Mouse (Mus musculus) CH12F3 (cell line): ENCODE results near the gene Ttc39d.

Experiments used
- in situ Hi-C: fragments of 300-500 bp; cut with MboI; formaldehyde crosslinking; loops from 2 replicates; pipeline ENCODE4 v1.14.3; 2020; ENCODE audit warnings: low sequenced_read_pairs

The Ttc39d gene

DNA sequence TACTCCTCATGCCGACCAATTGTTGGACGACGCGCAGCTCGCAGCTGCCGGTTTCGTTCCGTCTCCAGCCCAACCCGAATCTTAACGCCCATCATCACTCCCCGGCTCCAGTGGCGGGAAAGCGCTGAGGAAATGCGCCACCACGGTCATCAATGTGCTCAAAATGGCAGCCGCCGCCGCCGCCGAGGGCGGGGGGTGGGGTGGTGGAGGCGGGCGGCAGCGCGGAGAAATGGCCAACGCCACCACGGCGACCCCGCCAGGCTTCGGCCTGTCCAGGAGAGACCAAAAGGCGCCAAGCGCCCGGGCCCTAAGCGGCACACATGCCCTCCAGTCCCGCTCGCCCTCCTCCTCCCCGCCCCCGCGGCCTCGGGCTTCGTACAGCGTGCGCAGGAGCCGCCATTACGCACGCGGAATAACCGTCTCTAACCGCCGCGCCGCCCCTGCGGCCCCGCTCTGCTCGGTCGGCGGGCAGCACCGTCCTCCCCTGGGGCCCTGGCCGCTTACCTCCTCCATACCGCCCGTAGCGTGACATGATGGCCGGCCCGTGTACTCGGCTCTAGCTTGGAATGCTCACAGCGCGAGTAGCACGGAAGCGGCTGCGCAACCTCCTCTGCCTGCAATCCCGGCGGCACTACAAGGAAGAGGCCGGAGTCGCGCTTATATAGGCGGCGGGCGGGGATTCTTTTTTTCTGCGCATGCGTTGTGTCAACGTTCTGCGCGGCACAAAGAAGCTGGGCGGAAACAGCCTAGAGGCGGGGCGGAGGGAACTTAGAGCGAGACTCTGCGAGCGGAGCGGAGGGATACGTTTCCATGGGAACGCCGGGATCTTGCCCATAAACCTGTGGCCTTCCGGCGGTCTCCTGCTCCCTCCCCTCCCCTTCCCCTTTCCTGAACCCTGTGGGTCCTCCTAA lies at the start of gene Ttc39d, which contains the start of gene Srsf7:
Gene Ttc39d (plus strand): TSS at position 790 of the 911 bp plus-strand sequence.
Gene Srsf7 (minus strand): TSS at position 637 of the 911 bp plus-strand sequence.
- in situ Hi-C loops = no loop called here

DNA sequence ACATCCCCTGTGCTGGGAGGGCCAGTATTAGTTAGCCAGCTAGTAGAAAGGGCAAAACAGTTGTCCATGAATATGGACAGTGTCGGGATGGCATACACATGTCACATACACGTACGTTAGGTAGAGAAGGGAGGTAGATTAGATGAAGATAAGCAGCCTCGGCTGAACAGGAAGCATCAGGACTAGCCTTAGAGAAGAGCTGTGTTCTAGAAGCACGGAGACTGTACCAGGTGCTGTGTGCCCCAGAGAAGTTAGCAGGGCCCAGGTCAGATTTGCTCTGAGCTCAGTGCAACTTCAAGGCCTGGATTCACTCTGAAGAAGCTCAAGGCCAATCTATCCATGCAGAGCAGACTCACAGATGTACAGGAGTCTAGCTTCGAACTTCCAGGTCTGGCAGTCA lies 49.8 kb upstream of the Ttc39d start:
- in situ Hi-C loops = no loop called here

DNA sequence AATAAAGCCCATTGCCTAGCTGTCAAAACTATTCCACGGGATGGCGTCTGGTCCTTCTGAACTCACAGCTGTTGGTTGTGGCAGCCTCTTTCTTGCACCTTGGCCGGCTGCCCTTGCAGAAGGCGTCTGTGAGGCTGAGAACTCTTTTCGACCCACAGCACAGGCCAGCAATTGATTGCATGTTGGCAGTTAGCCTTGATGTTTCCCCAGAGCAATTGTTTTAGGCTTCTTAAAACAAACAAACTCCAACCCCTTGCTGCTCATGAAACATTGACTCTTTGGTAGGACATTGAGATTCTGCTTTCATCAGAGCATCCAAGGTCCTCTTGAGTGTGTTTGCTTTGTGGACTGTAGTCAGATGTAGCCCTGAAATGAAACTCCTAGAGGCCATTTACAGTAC lies 46.8 kb upstream of the Ttc39d start:
- in situ Hi-C loops = no loop called here

DNA sequence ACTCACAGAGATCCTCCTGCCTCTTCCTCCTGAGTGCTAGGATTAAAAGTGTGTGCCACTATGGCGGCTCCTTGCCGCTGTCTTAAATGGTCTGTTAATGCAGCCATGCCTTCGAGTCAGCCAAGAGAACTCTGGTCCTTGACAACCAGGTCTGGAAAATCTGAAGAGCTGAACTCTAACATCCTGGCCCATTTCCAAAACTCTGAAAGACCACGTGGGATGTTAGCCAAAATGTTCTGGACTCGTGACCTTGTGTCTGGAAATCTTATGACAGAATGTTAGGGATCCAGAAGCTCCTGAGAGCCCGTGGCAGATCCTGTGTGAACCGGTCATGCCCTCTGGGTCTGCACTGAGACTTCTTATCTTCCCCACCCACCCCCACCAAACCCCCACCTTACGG lies 43.3 kb upstream of the Ttc39d start:
- in situ Hi-C loops = no loop called here

DNA sequence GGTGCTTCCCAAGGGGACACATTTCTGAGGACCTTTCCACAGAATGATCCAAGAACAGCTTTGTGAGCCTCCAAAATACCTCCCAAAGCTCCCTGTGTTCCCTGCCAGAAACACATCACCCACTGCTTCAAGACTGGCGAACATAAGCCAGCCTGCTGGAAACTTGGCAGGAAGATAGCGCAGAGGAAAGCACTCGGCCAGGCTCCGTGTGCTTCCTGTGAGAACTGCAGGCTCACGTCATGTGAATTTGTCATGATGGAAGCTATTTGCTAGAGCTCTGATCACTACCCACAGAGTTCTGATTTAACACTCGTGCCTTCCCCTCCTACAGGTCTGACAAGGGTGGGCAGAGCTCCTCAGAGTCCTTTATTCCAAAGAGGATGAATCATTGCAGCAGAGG lies 41.5 kb upstream of the Ttc39d start:
- in situ Hi-C loops = no loop called here

DNA sequence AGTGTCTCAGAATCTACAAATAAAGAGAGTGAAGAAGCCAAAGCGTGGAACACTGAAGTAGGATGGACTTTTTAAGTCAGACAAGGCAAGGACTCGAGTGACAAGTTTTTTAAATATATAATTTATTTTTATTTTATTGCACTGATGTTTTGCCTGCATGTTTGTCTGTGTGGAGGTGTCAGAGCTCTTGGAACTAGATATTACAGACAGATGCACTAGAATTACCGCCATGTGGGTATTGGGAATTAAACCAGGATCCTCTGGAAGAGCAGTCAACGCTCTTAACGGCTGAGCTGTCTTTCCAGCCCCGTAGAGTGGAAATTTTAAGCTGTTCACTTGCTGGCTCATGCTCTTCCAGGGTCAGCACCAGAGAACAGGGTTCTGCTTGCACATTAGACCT lies 40.9 kb upstream of the Ttc39d start:
- in situ Hi-C loops = no loop called here

DNA sequence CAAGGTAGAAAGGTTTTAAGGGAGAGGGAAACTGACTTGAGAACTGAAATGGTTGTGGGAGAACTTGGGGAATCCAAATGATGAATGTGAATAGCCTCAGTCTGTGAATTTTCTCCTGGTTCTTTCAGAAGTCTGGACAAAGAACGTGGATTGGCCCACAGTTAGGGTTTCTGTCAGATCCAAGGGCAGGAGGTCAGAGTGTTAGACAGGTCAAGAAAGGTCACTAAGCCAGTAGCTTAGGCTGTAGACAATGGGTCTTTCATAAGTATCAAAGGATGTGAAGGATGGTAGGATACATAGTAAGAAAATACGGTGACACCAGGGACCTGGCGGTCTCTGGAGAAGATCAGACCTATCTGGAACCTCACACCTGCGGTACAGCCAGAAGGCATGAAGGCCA lies 39.8 kb upstream of the Ttc39d start:
- in situ Hi-C loops = no loop called here

DNA sequence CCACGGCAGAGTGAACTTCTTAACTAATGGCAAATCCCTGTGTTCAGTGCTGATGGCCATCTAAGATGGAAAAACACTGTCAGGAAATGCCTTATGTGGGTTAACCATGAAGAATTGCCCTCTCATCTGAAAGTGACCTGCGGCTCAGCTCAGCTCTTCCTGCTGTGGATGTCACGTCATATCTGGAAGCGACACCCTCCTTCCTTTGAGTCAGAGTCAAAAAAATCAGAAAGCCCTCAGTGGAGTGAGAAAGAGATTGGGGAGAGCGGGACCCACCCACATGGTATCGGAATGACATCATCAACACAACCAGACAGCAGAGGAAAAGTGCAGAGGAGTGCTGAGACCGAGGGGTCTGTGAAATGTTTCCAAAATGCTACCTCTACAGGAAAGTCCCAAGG lies 39.4 kb upstream of the Ttc39d start:
- in situ Hi-C loops = no loop called here

DNA sequence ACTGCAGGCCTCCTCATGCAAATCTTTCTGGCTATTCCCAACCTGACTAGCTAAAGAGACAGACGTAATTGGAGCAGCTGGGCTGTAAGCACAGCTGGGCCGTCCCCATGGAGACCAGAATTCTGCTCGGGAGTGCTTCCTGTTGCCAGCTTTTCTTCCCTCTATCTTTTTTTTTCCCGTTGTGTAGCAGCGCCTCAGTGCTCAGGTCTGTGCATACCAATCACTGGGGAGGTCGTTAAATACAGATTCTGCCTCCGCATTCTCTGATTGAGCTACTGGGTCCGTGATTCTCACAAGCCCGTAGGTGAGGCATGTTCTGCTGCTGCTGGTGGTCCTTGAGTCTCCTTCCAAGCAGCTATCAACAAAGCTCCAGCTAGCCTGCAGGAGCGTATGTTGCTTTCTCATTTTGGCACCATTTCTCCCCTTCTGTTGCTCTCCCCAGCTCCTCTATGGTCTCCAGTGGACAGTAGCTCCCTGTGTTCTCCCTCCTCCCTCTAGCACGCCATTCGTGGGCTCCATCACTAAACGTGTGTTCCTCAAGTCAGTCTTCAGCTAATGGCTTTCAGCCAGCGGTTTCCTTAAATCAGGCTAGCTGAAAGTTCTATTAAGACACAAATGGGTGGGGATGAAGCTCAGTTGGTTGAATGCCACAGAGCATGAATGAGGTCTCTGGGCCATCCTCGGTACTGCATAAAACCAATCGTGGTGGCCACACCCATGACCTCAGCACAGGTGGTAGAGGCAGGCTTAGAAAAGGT lies 38.7 kb upstream of the Ttc39d start:
- in situ Hi-C loops = no loop called here

DNA sequence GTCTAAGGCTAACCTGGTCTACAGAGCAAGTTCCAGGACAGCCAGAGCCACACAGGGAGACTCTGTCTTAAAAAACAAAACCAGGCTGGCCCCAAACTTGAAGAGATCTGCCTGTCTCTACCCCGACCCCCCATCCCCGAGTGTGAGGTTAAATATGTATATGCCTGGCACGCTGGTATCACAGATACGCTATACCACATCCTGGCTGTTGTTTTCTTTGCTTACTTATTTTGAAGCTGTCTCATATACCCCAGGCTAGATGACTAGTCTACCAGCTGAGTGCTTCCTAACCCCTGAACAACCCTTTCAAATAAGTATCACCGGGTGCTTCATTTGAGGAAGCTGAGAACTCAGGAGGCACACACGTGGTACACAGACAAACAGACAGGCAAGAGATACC lies 37.5 kb upstream of the Ttc39d start:
- in situ Hi-C loops = no loop called here

DNA sequence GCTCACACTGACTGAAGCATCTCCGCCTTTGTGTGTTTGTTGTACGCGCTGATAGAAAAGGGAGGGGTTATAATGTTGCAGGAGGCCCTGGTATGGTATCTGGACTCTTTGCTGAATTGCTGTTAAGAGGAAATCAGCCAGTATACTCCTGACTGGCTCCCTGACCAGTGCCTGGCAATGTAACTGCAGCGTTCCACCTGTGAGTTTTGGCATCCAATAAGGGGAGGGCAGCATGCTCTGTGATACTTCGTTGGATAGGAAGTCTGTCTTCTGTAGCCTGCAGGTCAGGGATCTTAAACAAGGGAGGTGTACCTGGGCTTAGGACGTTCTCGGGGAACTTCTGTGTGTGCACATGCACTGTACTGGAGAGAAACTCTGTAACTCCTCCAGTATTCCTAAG lies 36.3 kb upstream of the Ttc39d start:
- in situ Hi-C loops = no loop called here

DNA sequence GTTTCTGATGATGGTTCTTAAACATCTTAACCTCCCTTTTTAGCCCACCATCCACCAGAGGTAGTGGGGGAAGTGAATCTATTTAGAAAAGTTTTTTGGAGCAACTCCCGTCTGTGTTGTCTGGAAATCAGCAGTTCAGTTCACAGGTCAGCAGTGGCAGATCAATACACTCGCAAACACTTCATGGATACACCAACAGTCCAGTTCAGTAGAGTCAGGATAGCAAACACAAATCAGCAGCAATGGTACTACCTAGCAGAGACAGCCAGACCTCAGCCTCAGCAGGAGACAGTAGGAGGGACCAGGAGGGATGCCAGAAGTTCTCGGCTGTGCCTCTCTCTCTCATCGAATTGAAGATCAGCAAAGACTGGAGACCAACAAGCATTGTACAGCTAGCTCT lies 35.3 kb upstream of the Ttc39d start:
- in situ Hi-C loops = no loop called here

DNA sequence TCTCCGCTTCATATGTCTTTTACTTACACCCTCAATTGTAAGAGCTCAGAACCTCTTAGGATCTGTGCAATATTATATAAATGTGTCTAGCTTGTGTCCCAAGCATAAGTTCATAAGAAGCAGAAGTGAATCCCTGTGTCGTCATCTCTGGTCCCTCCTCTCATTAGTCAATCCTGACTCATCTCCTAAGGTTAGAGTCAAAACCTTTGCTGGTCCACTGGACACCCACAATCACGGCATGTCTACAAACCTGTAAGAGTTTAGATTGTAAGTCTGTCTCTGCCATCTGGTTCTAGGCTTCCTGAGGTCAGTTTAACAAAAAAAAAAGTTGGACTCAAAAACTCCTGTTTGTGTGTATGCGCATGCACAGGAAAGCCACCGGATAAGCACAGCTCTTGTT lies 34.5 kb upstream of the Ttc39d start:
- in situ Hi-C loops = no loop called here

DNA sequence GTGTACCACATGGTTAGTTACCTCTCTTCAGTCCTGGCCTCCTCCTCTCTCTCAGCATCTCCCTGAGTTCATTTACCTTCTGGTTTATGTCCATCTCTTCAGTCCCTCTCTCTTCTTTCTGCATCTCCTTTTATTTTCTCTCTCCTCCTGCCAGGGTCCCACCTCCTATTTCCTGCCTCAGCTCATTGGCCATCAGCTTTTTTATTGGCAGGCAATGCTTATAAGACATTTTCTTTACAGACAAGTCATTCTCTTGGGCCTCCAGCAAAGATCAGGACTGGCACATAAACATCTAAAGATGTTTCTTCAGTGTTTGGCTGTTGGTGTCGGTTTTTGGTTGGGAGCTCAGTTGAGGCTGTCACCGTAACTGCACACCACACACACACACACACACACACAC lies 33.6 kb upstream of the Ttc39d start:
- in situ Hi-C loops = no loop called here

DNA sequence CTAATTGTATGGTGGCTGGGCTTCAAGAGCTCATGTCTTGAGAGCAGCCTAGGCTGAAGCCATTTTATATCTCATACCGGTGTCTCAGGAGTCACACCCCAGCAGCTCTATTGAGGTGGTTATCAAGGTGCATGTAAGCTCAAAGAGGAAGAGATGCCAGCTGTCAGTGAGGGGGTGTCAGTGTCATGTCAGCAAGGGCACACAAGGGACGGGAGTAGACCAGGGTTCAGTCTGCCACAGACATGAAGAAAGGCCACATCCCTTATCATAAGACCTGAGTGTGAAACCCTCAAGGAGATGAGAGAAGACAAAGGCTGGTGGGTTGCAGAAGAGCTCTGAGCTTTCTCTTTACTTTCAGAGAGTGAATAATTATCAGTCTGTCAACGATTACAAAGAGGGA lies 33.1 kb upstream of the Ttc39d start:
- in situ Hi-C loops = no loop called here

DNA sequence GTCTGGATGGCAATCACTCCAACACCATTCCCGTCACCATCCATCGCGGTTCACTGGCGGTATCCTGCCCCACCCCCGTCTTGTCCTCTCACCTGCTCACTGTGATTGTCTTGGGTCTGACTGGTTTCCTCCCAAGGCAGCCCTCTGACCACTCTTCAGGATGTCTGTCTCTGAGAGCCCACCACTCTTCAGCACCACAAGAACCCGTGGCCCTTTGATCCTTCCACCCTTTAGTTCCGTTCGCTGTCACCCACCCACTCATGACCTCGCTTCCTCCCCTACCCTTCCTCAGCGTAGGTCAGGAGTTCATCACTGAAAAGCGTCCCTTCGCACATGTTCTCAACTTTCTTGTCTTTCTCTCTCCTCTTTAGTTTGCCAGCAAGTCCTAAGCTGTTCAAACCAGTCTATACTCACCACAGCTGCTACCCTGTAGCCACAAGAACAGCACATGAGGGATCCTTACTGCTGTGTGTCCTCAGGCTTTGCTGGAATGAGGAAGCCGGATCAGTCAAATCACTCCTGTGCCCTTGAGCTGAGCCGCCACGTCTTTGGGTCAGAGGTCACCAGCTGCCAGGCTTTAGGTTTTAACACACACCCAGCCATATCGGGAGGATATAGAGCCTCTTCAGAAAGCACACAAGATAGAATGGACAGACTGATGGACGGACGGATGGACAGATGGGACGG lies 32.4 kb upstream of the Ttc39d start:
- in situ Hi-C loops = loop anchor here (25.0 kb wide), 1 partner anchor 313 kb away; no protein-coding TSS in a partner anchor

DNA sequence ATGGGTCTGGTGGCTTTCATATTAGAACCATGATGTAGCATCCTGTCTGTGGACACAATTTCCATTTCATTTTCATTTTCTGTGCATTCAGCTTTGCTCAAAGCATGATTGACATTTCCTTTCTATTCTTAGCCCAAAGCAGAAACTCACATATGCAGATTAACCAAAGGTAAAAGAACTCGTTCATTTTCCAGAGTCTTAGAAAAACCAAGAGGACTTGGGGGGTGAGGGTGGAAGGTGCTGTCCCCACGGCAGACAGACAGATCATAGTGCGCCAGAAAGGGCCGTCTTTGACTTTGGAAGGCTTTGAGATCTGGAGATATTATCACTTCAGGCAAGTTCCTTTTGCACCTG lies 31.9 kb upstream of the Ttc39d start:
- in situ Hi-C loops = loop anchor here (25.0 kb wide), 1 partner anchor 313 kb away; no protein-coding TSS in a partner anchor

DNA sequence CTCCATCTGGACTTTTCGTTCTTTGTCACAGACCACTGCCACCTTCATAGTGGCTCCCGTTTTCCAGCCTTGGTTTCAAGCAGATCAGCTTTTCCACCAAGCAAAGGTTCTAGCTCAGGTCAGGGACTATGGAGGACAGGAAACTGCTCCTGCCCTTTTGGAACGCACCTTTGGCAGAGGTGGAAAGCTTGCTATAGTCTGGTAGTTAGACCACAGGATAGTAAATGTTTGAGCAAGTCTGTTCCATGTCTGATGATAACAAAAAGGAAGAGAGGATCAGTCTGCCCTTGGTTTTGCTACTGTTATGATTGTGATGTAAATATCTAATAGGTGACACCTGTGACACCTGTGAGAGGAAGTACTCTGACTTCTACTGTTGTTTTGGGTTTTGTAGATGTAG lies 31.3 kb upstream of the Ttc39d start:
- in situ Hi-C loops = loop anchor here (25.0 kb wide), 1 partner anchor 314 kb away; no protein-coding TSS in a partner anchor

DNA sequence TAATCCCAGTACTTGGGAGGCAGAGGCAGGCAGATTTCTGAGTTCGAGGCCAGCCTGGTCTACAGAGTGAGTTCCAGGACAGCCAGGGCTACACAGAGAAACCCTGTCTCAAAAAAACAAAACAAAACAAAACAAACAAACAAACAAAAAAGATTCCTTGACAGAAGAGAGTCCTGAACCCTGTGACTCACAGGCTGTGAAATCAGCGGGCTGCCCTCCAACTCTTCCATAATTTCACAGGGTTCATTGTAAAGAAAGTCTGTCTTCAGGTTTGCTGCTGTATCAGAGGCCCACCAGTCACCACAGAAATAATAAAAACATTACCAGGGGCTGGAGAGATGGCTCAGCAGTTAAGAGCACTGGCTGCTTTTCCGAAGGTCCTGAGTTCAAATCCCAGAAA lies 28.4 kb upstream of the Ttc39d start:
- in situ Hi-C loops = loop anchor here (25.0 kb wide), 1 partner anchor 317 kb away; no protein-coding TSS in a partner anchor

DNA sequence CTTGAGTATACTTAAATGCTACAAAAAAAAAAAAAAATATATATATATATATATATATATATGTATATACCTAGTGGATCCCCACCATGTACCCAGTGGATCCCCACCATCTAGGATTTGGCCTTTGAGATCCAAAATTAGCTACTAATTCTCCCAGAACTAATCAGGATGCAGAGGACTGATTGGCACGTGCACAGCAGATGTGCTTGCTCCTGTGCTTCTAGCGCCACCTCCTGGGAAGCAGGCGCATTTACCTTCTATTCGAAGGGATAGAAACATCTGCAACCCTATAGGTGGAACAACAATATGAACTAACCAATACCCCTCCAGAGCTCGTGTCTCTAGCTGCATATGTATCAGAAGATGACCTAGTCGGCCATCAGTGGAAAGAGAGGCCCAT lies 27.3 kb upstream of the Ttc39d start:
- in situ Hi-C loops = loop anchor here (5.0 to 25.0 kb wide), 2 partner anchors 133 to 318 kb away; no protein-coding TSS in a partner anchor

DNA sequence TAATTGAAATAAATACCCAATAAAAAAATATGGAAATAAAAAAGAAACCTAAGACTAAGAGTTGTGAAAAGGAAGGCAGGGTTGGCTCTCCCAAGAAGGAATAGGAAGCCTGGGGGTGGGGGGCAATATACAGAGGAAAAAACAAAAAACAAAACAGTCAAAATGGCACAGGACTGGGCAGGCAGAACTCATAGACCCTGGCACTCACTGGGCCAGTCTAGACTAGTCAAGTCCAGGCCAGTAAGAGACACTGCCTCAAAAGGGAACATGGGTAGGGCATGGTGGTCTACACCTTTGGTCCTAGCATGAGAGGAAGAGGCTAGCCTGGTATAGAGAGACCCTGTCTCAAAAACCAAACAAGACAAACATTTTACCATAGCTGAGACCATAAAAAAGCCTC lies 26.8 kb upstream of the Ttc39d start:
- in situ Hi-C loops = loop anchor here (5.0 to 25.0 kb wide), 2 partner anchors 133 to 318 kb away; no protein-coding TSS in a partner anchor
